Mouse (Mus musculus) embryonic facial prominence, embryonic 10.5 days (tissue): ENCODE measurements around the gene Pde4d. TPM values are rescaled to one million over a fixed set of nuclear protein-coding genes. Genes with fewer than 3 reads are reported as not detected.
A peak's percentile ranks its signal among the peaks of the same experiment; 100 is the strongest.

Experiments
- DNase-seq: peaks from one replicate; pipeline ENCODE4 v3.0.0-alpha.2; 2017; ENCODE audit warnings: low spot score
- H3K27ac ChIP-seq: fragments of 300-500 bp; sonication (generic); replicated peaks from 2 replicates; pipeline ENCODE4 v1.5.1; 2016; ENCODE audit warnings: mild to moderate bottlenecking
- H3K27me3 ChIP-seq: fragments of 300-500 bp; sonication (generic); replicated peaks from 2 replicates; pipeline ENCODE4 v1.6.1; 2016; ENCODE audit warnings: low read depth, mild to moderate bottlenecking; ENCODE audit not compliant: poor library complexity, severe bottlenecking
- H3K36me3 ChIP-seq: fragments of 300-500 bp; sonication (generic); replicated peaks from 2 replicates; pipeline ENCODE4 v1.6.1; 2016; ENCODE audit warnings: mild to moderate bottlenecking, moderate library complexity
- H3K4me1 ChIP-seq: fragments of 300-500 bp; sonication (generic); 2 replicates; pipeline ENCODE4 v1.6.1; 2016
- H3K4me3 ChIP-seq: fragments of 300-500 bp; sonication (generic); 2 replicates; pipeline ENCODE4 v1.5.1; 2016; ENCODE audit warnings: mild to moderate bottlenecking, moderate library complexity
- H3K9me3 ChIP-seq: fragments of 300-500 bp; sonication (generic); 2 replicates; pipeline ENCODE4 v1.6.1; 2016; ENCODE audit warnings: mild to moderate bottlenecking
- WGBS: fragments of 180-500 bp; shearing (Covaris S2); methylation state at CpG from one replicate; pipeline ENCODE4 v1.1.7; 2016; 5-methylcytosine and 5-hydroxymethylcytosine counted together
- polyA plus RNA-seq: library from polyadenylated mRNA; unstranded; fragments of >200 nt; fragmentation: Nextera tagmentation; extraction: Ambion mirVana; gene quantifications from 2 replicates; pipeline ENCODE4 v1.2.1, GENCODE M21; 2016

The Pde4d gene
- polyA plus RNA-seq, 1 experiment from 2014 or later = 19.7 TPM

GRCm38 (mm10) chr13:109802201-109802600 is 1352.5 kb downstream of the Pde4d start:
- Histone ChIP-seq H3K4me3 (no peak overlapping the region), H3K9me3 (no peaks in the 10 kb centered on the region), H3K27me3 (no peaks in the 10 kb centered on the region), H3K36me3 (no peaks in the 10 kb centered on the region), H3K4me1 (peaks cover 6% of the 10 kb centered on the region; the same call in 1 of the 2 replicates), H3K27ac (no peak overlapping the region)
- no peak for DNase-seq
- WGBS = 61% methylated on average over 4 of the region's 4 CpGs

- Histone ChIP-seq H3K9me3 (no peaks in the 10 kb centered on the region), H3K36me3 (no peaks in the 10 kb centered on the region), H3K27ac (no peak overlapping the region), H3K4me3 (no peak overlapping the region), H3K27me3 (no peaks in the 10 kb centered on the region), H3K4me1 (peaks cover 28% of the 10 kb centered on the region)
- 89% methylated on average over 5 of the region's 5 CpGs for WGBS
- no peak for DNase-seq
Observed at GRCm38 (mm10) chr13:109806193-109806966, 1356.6 kb downstream of the Pde4d start.

GRCm38 (mm10) chr13:109807036-109807435 is 1357.3 kb downstream of the Pde4d start:
- 83% methylated on average over 2 of the region's 2 CpGs for WGBS
- H3K4me3 ChIP-seq = no peak overlapping the region
- H3K9me3 ChIP-seq = no peaks in the 10 kb centered on the region
- H3K4me1 ChIP-seq = peaks cover 28% of the 10 kb centered on the region
- no peaks in the 10 kb centered on the region for H3K36me3 ChIP-seq
- H3K27me3 ChIP-seq = no peaks in the 10 kb centered on the region
- H3K27ac ChIP-seq = no peak overlapping the region
- no peak for DNase-seq

- Histone ChIP-seq H3K36me3 (no peaks in the 10 kb centered on the region), H3K4me3 (no peak overlapping the region), H3K4me1 (peaks cover 25% of the 10 kb centered on the region), H3K27ac (no peak overlapping the region), H3K9me3 (no peaks in the 10 kb centered on the region), H3K27me3 (no peaks in the 10 kb centered on the region)
- no peak for DNase-seq
- WGBS = 56% methylated on average over 3 of the region's 3 CpGs
Observed at GRCm38 (mm10) chr13:109807446-109807845, 1357.7 kb downstream of the Pde4d start.

- no peaks in the 10 kb centered on the region for H3K27me3 ChIP-seq
- H3K4me3 ChIP-seq = no peak overlapping the region
- WGBS = 74% methylated on average over 6 of the region's 6 CpGs
- H3K36me3 ChIP-seq = no peaks in the 10 kb centered on the region
- H3K27ac ChIP-seq = peak overlapping the region; percentile 41
- H3K4me1 ChIP-seq = peaks cover 25% of the 10 kb centered on the region
- no peaks in the 10 kb centered on the region for H3K9me3 ChIP-seq
- DNase-seq = no peak
Observed at GRCm38 (mm10) chr13:109808039-109808438, 1358.3 kb downstream of the Pde4d start.

- H3K36me3 ChIP-seq = no peaks in the 10 kb centered on the region
- DNase-seq = no peak
- H3K4me1 ChIP-seq = peaks cover 27% of the 10 kb centered on the region
- H3K27me3 ChIP-seq = no peaks in the 10 kb centered on the region
- no peak overlapping the region for H3K4me3 ChIP-seq
- H3K27ac ChIP-seq = peak overlapping the region; percentile 40; the same call in 1 of the 2 replicates
- WGBS = 89% methylated on average over 7 of the region's 7 CpGs
- H3K9me3 ChIP-seq = no peaks in the 10 kb centered on the region
Observed at GRCm38 (mm10) chr13:109808946-109809345, 1359.2 kb downstream of the Pde4d start.

GRCm38 (mm10) chr13:109809646-109810045 is 1359.9 kb downstream of the Pde4d start:
- WGBS = 60% methylated on average over 4 of the region's 4 CpGs
- DNase-seq = peak; percentile 30
- H3K4me3 ChIP-seq = no peak overlapping the region
- peaks cover 28% of the 10 kb centered on the region for H3K4me1 ChIP-seq
- H3K27ac ChIP-seq = no peak overlapping the region
- no peaks in the 10 kb centered on the region for H3K36me3 ChIP-seq
- no peaks in the 10 kb centered on the region for H3K27me3 ChIP-seq
- no peaks in the 10 kb centered on the region for H3K9me3 ChIP-seq

GRCm38 (mm10) chr13:109813924-109814323 is 1364.2 kb downstream of the Pde4d start:
- 73% methylated on average over 4 of the region's 4 CpGs for WGBS
- no peaks in the 10 kb centered on the region for H3K9me3 ChIP-seq
- no peak overlapping the region for H3K4me3 ChIP-seq
- DNase-seq = no peak
- peaks cover 19% of the 10 kb centered on the region for H3K4me1 ChIP-seq
- H3K27me3 ChIP-seq = no peaks in the 10 kb centered on the region
- no peaks in the 10 kb centered on the region for H3K36me3 ChIP-seq
- H3K27ac ChIP-seq = no peak overlapping the region

- WGBS = 85% methylated on average over 3 of the region's 3 CpGs
- H3K4me3 ChIP-seq = no peak overlapping the region
- H3K27me3 ChIP-seq = no peaks in the 10 kb centered on the region
- H3K4me1 ChIP-seq = peaks cover 56% of the 10 kb centered on the region
- DNase-seq = no peak
- H3K9me3 ChIP-seq = no peaks in the 10 kb centered on the region
- H3K27ac ChIP-seq = no peak overlapping the region
- no peaks in the 10 kb centered on the region for H3K36me3 ChIP-seq
Observed at GRCm38 (mm10) chr13:109819071-109819470, 1369.3 kb downstream of the Pde4d start.

GRCm38 (mm10) chr13:109820141-109820540 is 1370.4 kb downstream of the Pde4d start:
- Histone ChIP-seq H3K36me3 (no peaks in the 10 kb centered on the region), H3K27ac (peak overlapping the region; percentile 65), H3K4me3 (no peak overlapping the region), H3K27me3 (no peaks in the 10 kb centered on the region), H3K9me3 (no peaks in the 10 kb centered on the region), H3K4me1 (peaks cover 67% of the 10 kb centered on the region)
- 72% methylated on average over 3 of the region's 3 CpGs for WGBS
- no peak for DNase-seq

GRCm38 (mm10) chr13:109820866-109821265 is 1371.1 kb downstream of the Pde4d start:
- no peaks in the 10 kb centered on the region for H3K36me3 ChIP-seq
- H3K4me1 ChIP-seq = peaks cover 66% of the 10 kb centered on the region
- H3K27ac ChIP-seq = peak overlapping the region; percentile 93
- 65% methylated on average over 3 of the region's 3 CpGs for WGBS
- DNase-seq = no peak
- no peaks in the 10 kb centered on the region for H3K9me3 ChIP-seq
- no peak overlapping the region for H3K4me3 ChIP-seq
- no peaks in the 10 kb centered on the region for H3K27me3 ChIP-seq

- Histone ChIP-seq H3K36me3 (no peaks in the 10 kb centered on the region), H3K4me1 (peaks cover 66% of the 10 kb centered on the region), H3K27me3 (no peaks in the 10 kb centered on the region), H3K27ac (peak overlapping the region; percentile 93), H3K4me3 (peak overlapping the region; percentile 50), H3K9me3 (no peaks in the 10 kb centered on the region)
- WGBS = 19% methylated on average over 8 of the region's 8 CpGs
- no peak for DNase-seq
Observed at GRCm38 (mm10) chr13:109821725-109822412, 1372.1 kb downstream of the Pde4d start.
